ENCODE assay signal across 8 mouse cellular contexts in genomic region chr12:80133011-80133545, GRCm38 (mm10). TPM values are rescaled to one million over a fixed set of nuclear protein-coding genes. Genes with fewer than 3 reads are reported as not detected.
A peak's percentile ranks its signal among the peaks of the same experiment; 100 is the strongest.
DNase-seq lines count a peak whose midpoint lies in the region; ATAC-seq and TF ChIP-seq lines count a peak whose summit lies in the region.

No protein-coding gene starts in this region.

- H3K36me3 ChIP-seq in lung, embryonic 14.5 days (ENCODE audit: insufficient read depth): 0 out of 2 replicates have a peak, but pooled peaks cover 3% of the 10 kb centered on the region
- no peaks in the 10 kb centered on the region for H3K36me3 ChIP-seq in embryonic facial prominence, embryonic 13.5 days
- no peaks in the 10 kb centered on the region for H3K36me3 ChIP-seq in limb, embryonic 11.5 days (ENCODE audit: control insufficient read depth, insufficient read depth, low read length)

- TF ChIP-seq POLR2A in lung, adult 2 months (IDR thresholded peaks at IDR 0.05; ENCODE audit: borderline replicate concordance, extremely low read depth, low read depth, low read length): no peak
- no peak for TF ChIP-seq POLR2A in olfactory bulb, adult 2 months (IDR thresholded peaks at IDR 0.05; ENCODE audit: insufficient read depth, low read depth, low read length)
- TF ChIP-seq POLR2A in cerebellum, adult 2 months (IDR thresholded peaks at IDR 0.05; ENCODE audit: borderline replicate concordance, insufficient read depth, low read length): no peak

- ATAC-seq in lung, embryonic 14.5 days (ENCODE audit: insufficient read depth): peak; percentile 27; the same call in 1 of the 2 replicates
- no peak; the same call in 1 of the 2 replicates for ATAC-seq in embryonic facial prominence, embryonic 13.5 days (ENCODE audit: insufficient number of reproducible peaks, insufficient read depth, low FRiP score, low TSS enrichment, low read depth)
- peak; percentile 31; the same call in 1 of the 2 replicates for ATAC-seq in limb, embryonic 11.5 days (ENCODE audit: insufficient number of reproducible peaks, low FRiP score, low TSS enrichment, low read depth)

- H3K27ac ChIP-seq in lung, embryonic 14.5 days (ENCODE audit: low read depth): peak overlapping the region; percentile 98
- H3K27ac ChIP-seq in embryonic facial prominence, embryonic 13.5 days: peak overlapping the region; percentile 97
- peak overlapping the region; percentile 93; the same call in 1 of the 2 replicates for H3K27ac ChIP-seq in limb, embryonic 11.5 days (replicated peaks; ENCODE audit: low read depth, low read length)
- H3K27ac ChIP-seq in olfactory bulb, adult 2 months (ENCODE audit: insufficient read depth, low read depth, low read length): peak overlapping the region; percentile 94; the same call in 1 of the 2 replicates
- no peak overlapping the region for H3K27ac ChIP-seq in cerebellum, adult 2 months (ENCODE audit: insufficient read depth, low read length)

- 37% methylated on average over 9 of the region's 9 CpGs for WGBS in lung, embryonic 14.5 days
- WGBS in lung, adult 2 months: 41% methylated on average over 9 of the region's 9 CpGs
- 40% methylated on average over 9 of the region's 9 CpGs for WGBS in embryonic facial prominence, embryonic 13.5 days
- 38% methylated on average over 9 of the region's 9 CpGs for WGBS in limb, embryonic 11.5 days
- WGBS in olfactory bulb, adult 2 months: 42% methylated on average over 9 of the region's 9 CpGs
- 36% methylated on average over 9 of the region's 9 CpGs for WGBS in cerebellum, adult 2 months

- TF ChIP-seq CTCF in lung, embryonic 14.5 days (IDR thresholded peaks at IDR 0.05; ENCODE audit: low read depth): no peak
- TF ChIP-seq CTCF in lung, adult 2 months (IDR thresholded peaks at IDR 0.05; ENCODE audit: insufficient read depth, low read length): no peak
- no peak for TF ChIP-seq CTCF in olfactory bulb, adult 2 months (IDR thresholded peaks at IDR 0.05; ENCODE audit: insufficient read depth, low read depth, low read length)
- no peak for TF ChIP-seq CTCF in cerebellum, adult 2 months (IDR thresholded peaks at IDR 0.05; ENCODE audit: borderline replicate concordance, insufficient read depth, low read depth, low read length)

- peak overlapping the region; percentile 77; the same call in 1 of the 2 replicates for H3K4me2 ChIP-seq in lung, embryonic 14.5 days
- peak overlapping the region; percentile 86 for H3K4me2 ChIP-seq in embryonic facial prominence, embryonic 13.5 days
- peak overlapping the region; percentile 61; the same call in 1 of the 2 replicates for H3K4me2 ChIP-seq in limb, embryonic 11.5 days (ENCODE audit: low read depth, severe bottlenecking)

- no peaks in the 10 kb centered on the region for H3K9me3 ChIP-seq in lung, embryonic 14.5 days (ENCODE audit: low read depth, low read length)
- no peaks in the 10 kb centered on the region for H3K9me3 ChIP-seq in embryonic facial prominence, embryonic 13.5 days
- no peaks in the 10 kb centered on the region for H3K9me3 ChIP-seq in limb, embryonic 11.5 days (ENCODE audit: control insufficient read depth, low read length)

- DNase-seq in lung, embryonic 14.5 days: peak; percentile 47
- DNase-seq in lung, adult 2 months: no peak
- DNase-seq in limb, embryonic 11.5 days (ENCODE audit: low spot score): no peak
- no peak for DNase-seq in kidney, postnatal 25 days
- no peak for DNase-seq in cerebellum, adult 2 months
- no peak for DNase-seq in spleen, postnatal 4 days (ENCODE audit: low spot score in 2 of 2)

- H3K27me3 ChIP-seq in lung, embryonic 14.5 days (ENCODE audit: insufficient read depth, low read length): no peaks in the 10 kb centered on the region
- H3K27me3 ChIP-seq in embryonic facial prominence, embryonic 13.5 days: no peaks in the 10 kb centered on the region
- H3K27me3 ChIP-seq in limb, embryonic 11.5 days (ENCODE audit: control insufficient read depth, insufficient read depth, low read length): no peaks in the 10 kb centered on the region
- H3K27me3 ChIP-seq in cerebellum, adult 2 months (ENCODE audit: control insufficient read depth, insufficient read depth, low read length): no peaks in the 10 kb centered on the region

- H3K4me1 ChIP-seq in lung, embryonic 14.5 days (ENCODE audit: insufficient read depth): peaks cover 27% of the 10 kb centered on the region
- peaks cover 28% of the 10 kb centered on the region for H3K4me1 ChIP-seq in lung, adult 2 months (ENCODE audit: control insufficient read depth, insufficient read depth, low read length)
- H3K4me1 ChIP-seq in embryonic facial prominence, embryonic 13.5 days: peaks cover 33% of the 10 kb centered on the region
- peaks cover 26% of the 10 kb centered on the region for H3K4me1 ChIP-seq in limb, embryonic 11.5 days (ENCODE audit: control insufficient read depth, insufficient read depth, low read length)
- peaks cover 16% of the 10 kb centered on the region for H3K4me1 ChIP-seq in olfactory bulb, adult 2 months (ENCODE audit: control insufficient read depth, insufficient read depth, low read length)
- H3K4me1 ChIP-seq in cerebellum, adult 2 months (ENCODE audit: control insufficient read depth, insufficient read depth, low read length): peaks cover 3% of the 10 kb centered on the region

- H3K9ac ChIP-seq in lung, embryonic 14.5 days: no peak overlapping the region; the same call in 1 of the 2 replicates
- H3K9ac ChIP-seq in embryonic facial prominence, embryonic 13.5 days: 0 out of 2 replicates have a peak overlapping the region, but pooled peaks have one; percentile 91
- no peak overlapping the region for H3K9ac ChIP-seq in limb, embryonic 11.5 days (ENCODE audit: low read length)

- H3K4me3 ChIP-seq in lung, embryonic 14.5 days (ENCODE audit: low read depth, low read length): 0 out of 2 replicates have a peak overlapping the region, but pooled peaks have one; percentile 53
- H3K4me3 ChIP-seq in lung, adult 2 months (replicated peaks; ENCODE audit: extremely low read depth, low read depth, low read length): no peak overlapping the region
- peak overlapping the region; percentile 57; the same call in 1 of the 2 replicates for H3K4me3 ChIP-seq in embryonic facial prominence, embryonic 13.5 days
- no peak overlapping the region; the same call in 1 of the 2 replicates for H3K4me3 ChIP-seq in limb, embryonic 11.5 days (ENCODE audit: low read depth, low read length)
- H3K4me3 ChIP-seq in olfactory bulb, adult 2 months (ENCODE audit: insufficient read depth, low read depth, low read length): peak overlapping the region; percentile 84; the same call in 1 of the 2 replicates
- H3K4me3 ChIP-seq in cerebellum, adult 2 months (replicated peaks; ENCODE audit: insufficient read depth, low read depth, low read length): no peak overlapping the region

RNA-seq across cellular contexts. Expression of gene Zfp36l1, which starts 20.3 kb away (rescaled TPM):
- 190 and 192 TPM in 2 replicates for polyA plus RNA-seq in lung, embryonic 14.5 days (2014; fragmentation: Nextera tagmentation; extraction: Ambion mirVana)
- 261 and 286 TPM in 2 replicates for polyA plus RNA-seq in lung, adult 2 months (2012; rRNA removed)
- 149 and 151 TPM in 2 replicates for polyA plus RNA-seq in embryonic facial prominence, embryonic 13.5 days (2015; fragmentation: Nextera tagmentation; extraction: Ambion mirVana)
- polyA plus RNA-seq in limb, embryonic 11.5 days (2014; fragmentation: Nextera tagmentation; extraction: Ambion mirVana): 140 and 149 TPM in 2 replicates
- polyA plus RNA-seq in olfactory bulb, adult 2 months (2012; ENCODE audit: insufficient read depth, insufficient read length, low replicate concordance, missing spikeins): not detected in 2 replicates
- polyA plus RNA-seq in cerebellum, adult 2 months (2012; rRNA removed): 20.4 and 23.2 TPM in 2 replicates

Comparison
In these comparisons a context has a peak if more than half of its experiments do, and no peak if none do; other contexts are left out.
1. H3K4me3 ChIP-seq: peak in lung, embryonic 14.5 days (single experiment), embryonic facial prominence, embryonic 13.5 days (single experiment) and olfactory bulb, adult 2 months (single experiment); none in lung, adult 2 months (single experiment), limb, embryonic 11.5 days (single experiment) and cerebellum, adult 2 months (single experiment).
2. Peak in every context shown above with its lines, with median percentiles within 50 percentile points of each other: H3K4me2 ChIP-seq.